Mouse (Mus musculus) gastrocnemius, adult 2 months (tissue): Measurements from ENCODE around the gene Entpd1. TPM values are rescaled to one million over a fixed set of nuclear protein-coding genes. Genes with fewer than 3 reads are reported as not detected.
A peak's percentile ranks its signal among the peaks of the same experiment; 100 is the strongest.

Source experiments
- DNase-seq: peaks from one replicate; pipeline ENCODE4 v3.0.0; 2022
- H3K27ac ChIP-seq: fragments of 200-600 bp; 2 replicates; pipeline ENCODE4 v1.8.1; 2022; ENCODE audit warnings: mild to moderate bottlenecking
- H3K4me3 ChIP-seq: fragments of 200-600 bp; 2 replicates; pipeline ENCODE4 v1.8.1; 2022; ENCODE audit warnings: mild to moderate bottlenecking, moderate library complexity
- CTCF ChIP-seq: fragments of 200-600 bp; IDR thresholded peaks from 2 replicates; pipeline ENCODE4 v1.8.1; 2022; ENCODE audit warnings: antibody characterized with exemption, mild to moderate bottlenecking, moderate library complexity
- intact Hi-C: fragments of 180-260 bp; cut with DNase I; formaldehyde crosslinking; loops from one replicate; pipeline ENCODE4 v1.15.1; 2025
- total RNA-seq, 2 experiments: library from RNA; stranded (reverse); gene quantifications; 2 replicates each; pipeline ENCODE4 v1.2.3; 2021

Gene Entpd1
- total RNA-seq, 2 experiments from 2014 or later: 10.0 to 12.9 TPM

- no peak for DNase-seq
- intact Hi-C loops: no loop called here
- peak overlapping the region; percentile 70 for H3K4me3 ChIP-seq
- no peak for TF ChIP-seq CTCF
- peak overlapping the region; percentile 87 for H3K27ac ChIP-seq
These were observed 47.7 kb downstream of the Entpd1 start for GRCm38 (mm10) chr19:40659651-40660478.

- TF ChIP-seq CTCF: no peak
- Histone ChIP-seq H3K4me3 (peak overlapping the region; percentile 70), H3K27ac (peak overlapping the region; percentile 87)
- intact Hi-C loops: no loop called here
- no peak for DNase-seq
These were observed 48.3 kb downstream of the Entpd1 start for GRCm38 (mm10) chr19:40660510-40660909.

GRCm38 (mm10) chr19:40661108-40661507, 48.9 kb downstream of the Entpd1 start:
- H3K27ac ChIP-seq: peak overlapping the region; percentile 87
- DNase-seq: no peak
- H3K4me3 ChIP-seq: peak overlapping the region; percentile 70

GRCm38 (mm10) chr19:40661874-40662273, 49.7 kb downstream of the Entpd1 start:
- H3K4me3 ChIP-seq: peak overlapping the region; percentile 70
- intact Hi-C loops: no loop called here
- H3K27ac ChIP-seq: peak overlapping the region; percentile 87
- no peak for DNase-seq
- TF ChIP-seq CTCF: no peak

More at GRCm38 (mm10) chr19:40661108-40661507, 48.9 kb downstream of the Entpd1 start:
- no peak for TF ChIP-seq CTCF
- intact Hi-C loops: no loop called here

GRCm38 (mm10) chr19:40662727-40663126, 50.6 kb downstream of the Entpd1 start:
- DNase-seq: no peak
- intact Hi-C loops: no loop called here
- Histone ChIP-seq H3K4me3 (peak overlapping the region; percentile 70), H3K27ac (peak overlapping the region; percentile 87)
- no peak for TF ChIP-seq CTCF

GRCm38 (mm10) chr19:40665778-40666177, 53.6 kb downstream of the Entpd1 start:
- no peak for TF ChIP-seq CTCF
- DNase-seq: no peak
- H3K4me3 ChIP-seq: no peak overlapping the region
- H3K27ac ChIP-seq: no peak overlapping the region
- intact Hi-C loops: no loop called here

GRCm38 (mm10) chr19:40667111-40667510, 54.9 kb downstream of the Entpd1 start:
- intact Hi-C loops: no loop called here
- H3K27ac ChIP-seq: no peak overlapping the region
- DNase-seq: no peak
- no peak overlapping the region for H3K4me3 ChIP-seq
- no peak for TF ChIP-seq CTCF

- intact Hi-C loops: no loop called here
- H3K27ac ChIP-seq: no peak overlapping the region
- no peak for TF ChIP-seq CTCF
- H3K4me3 ChIP-seq: no peak overlapping the region
- no peak for DNase-seq
These were observed 63.2 kb downstream of the Entpd1 start for GRCm38 (mm10) chr19:40675329-40675728.

- H3K4me3 ChIP-seq: peak overlapping the region; percentile 58
- intact Hi-C loops: no loop called here
- no peak for DNase-seq
- H3K27ac ChIP-seq: peak overlapping the region; percentile 82
- TF ChIP-seq CTCF: no peak
These were observed 65.9 kb downstream of the Entpd1 start for GRCm38 (mm10) chr19:40678087-40678486.

GRCm38 (mm10) chr19:40678532-40679307, 66.6 kb downstream of the Entpd1 start:
- H3K27ac ChIP-seq: peak overlapping the region; percentile 82
- H3K4me3 ChIP-seq: peak overlapping the region; percentile 58
- intact Hi-C loops: no loop called here
- no peak for TF ChIP-seq CTCF
- peak; percentile 74 for DNase-seq

- no peak for DNase-seq
- no peak for TF ChIP-seq CTCF
- no peak overlapping the region for H3K4me3 ChIP-seq
- H3K27ac ChIP-seq: peak overlapping the region; percentile 82
- intact Hi-C loops: no loop called here
These were observed 67.5 kb downstream of the Entpd1 start for GRCm38 (mm10) chr19:40679632-40680031.

- DNase-seq: no peak
- no peak overlapping the region for H3K4me3 ChIP-seq
- intact Hi-C loops: no loop called here
- TF ChIP-seq CTCF: no peak
- no peak overlapping the region for H3K27ac ChIP-seq
These were observed 72.0 kb downstream of the Entpd1 start for GRCm38 (mm10) chr19:40684124-40684523.

GRCm38 (mm10) chr19:40684566-40684965, 72.4 kb downstream of the Entpd1 start:
- intact Hi-C loops: no loop called here
- no peak overlapping the region for H3K4me3 ChIP-seq
- DNase-seq: no peak
- H3K27ac ChIP-seq: no peak overlapping the region
- TF ChIP-seq CTCF: no peak
